Mouse (Mus musculus): ENCODE measurements around the gene Slc17a4. TPM values are rescaled to one million over a fixed set of nuclear protein-coding genes. Genes with fewer than 3 reads are reported as not detected.

Slc17a4 gene
- polyA plus RNA-seq, 1 experiment, result 0.02 TPM

- Histone ChIP-seq H3K36me3 (ENCODE audit: control insufficient read depth, insufficient read depth) (no peaks in the 10 kb centered on the region), H3K4me3 (no peak overlapping the region), H3K4me2 (ENCODE audit: low read depth) (no peak overlapping the region), H3K79me2 (ENCODE audit: control insufficient read depth, insufficient read depth) (no peaks in the 10 kb centered on the region), H3K27me3 (ENCODE audit: control insufficient read depth, insufficient read depth, insufficient read length) (peaks cover 4% of the 10 kb centered on the region), H3ac (ENCODE audit: control insufficient read depth, insufficient read length) (no peak overlapping the region)
- TF ChIP-seq MAX (IDR thresholded peaks at IDR 0.05; ENCODE audit: low read depth) (no peak), CEBPB (IDR thresholded peaks at IDR 0.05; ENCODE audit: insufficient read depth, poor library complexity, severe bottlenecking) (no peak), REST (IDR thresholded peaks at IDR 0.05; ENCODE audit: insufficient read depth, insufficient read length) (no peak), POLR2AphosphoS2 (IDR thresholded peaks at IDR 0.05; ENCODE audit: insufficient read length, low read depth) (no peak), E2F4 (IDR thresholded peaks at IDR 0.05; ENCODE audit: insufficient read depth) (no peak), TCF12 (IDR thresholded peaks at IDR 0.05; ENCODE audit: insufficient read depth, poor library complexity, severe bottlenecking) (no peak), MYOG (IDR thresholded peaks at IDR 0.05; ENCODE audit: control insufficient read depth in 1 of 3, insufficient read depth in 1 of 3, insufficient read length in 2 of 3, low read depth in 2 of 3) (no peak), USF1 (IDR thresholded peaks at IDR 0.05; ENCODE audit: low read depth) (no peak), POLR2A (IDR thresholded peaks at IDR 0.05; ENCODE audit: insufficient read length, low read depth) (no peak), TCF3 (IDR thresholded peaks at IDR 0.05; ENCODE audit: insufficient read length, low read depth) (no peak), SRF (IDR thresholded peaks at IDR 0.05; ENCODE audit: control insufficient read depth, insufficient read length, low read depth) (no peak), MYOD1 (IDR thresholded peaks at IDR 0.05; ENCODE audit: control insufficient read depth in 1 of 3, insufficient read length in 2 of 3, low read depth in 2 of 3) (no peak)
Observed at GRCm38 (mm10) chr13:23928637-23929036, 13.8 kb upstream of the Slc17a4 start.

- TF ChIP-seq REST (IDR thresholded peaks at IDR 0.05; ENCODE audit: insufficient read depth, insufficient read length), result no peak
- no peak for TF ChIP-seq MYOD1 (IDR thresholded peaks at IDR 0.05; ENCODE audit: control insufficient read depth in 1 of 3, insufficient read length in 2 of 3, low read depth in 2 of 3)
- no peak for TF ChIP-seq TCF3 (IDR thresholded peaks at IDR 0.05; ENCODE audit: insufficient read length, low read depth)
- no peak for TF ChIP-seq E2F4 (IDR thresholded peaks at IDR 0.05; ENCODE audit: insufficient read depth)
- TF ChIP-seq MYOG (IDR thresholded peaks at IDR 0.05; ENCODE audit: control insufficient read depth in 1 of 3, insufficient read depth in 1 of 3, insufficient read length in 2 of 3, low read depth in 2 of 3), result no peak
- TF ChIP-seq MAX (IDR thresholded peaks at IDR 0.05; ENCODE audit: low read depth), result no peak
- no peak for TF ChIP-seq USF1 (IDR thresholded peaks at IDR 0.05; ENCODE audit: low read depth)
- no peak for TF ChIP-seq POLR2AphosphoS2 (IDR thresholded peaks at IDR 0.05; ENCODE audit: insufficient read length, low read depth)
- no peak for TF ChIP-seq SRF (IDR thresholded peaks at IDR 0.05; ENCODE audit: control insufficient read depth, insufficient read length, low read depth)
- TF ChIP-seq CEBPB (IDR thresholded peaks at IDR 0.05; ENCODE audit: insufficient read depth, poor library complexity, severe bottlenecking), result no peak
- no peak for TF ChIP-seq TCF12 (IDR thresholded peaks at IDR 0.05; ENCODE audit: insufficient read depth, poor library complexity, severe bottlenecking)
- no peak for TF ChIP-seq POLR2A (IDR thresholded peaks at IDR 0.05; ENCODE audit: insufficient read length, low read depth)
- peaks cover 4% of the 10 kb centered on the region for H3K27me3 ChIP-seq (ENCODE audit: control insufficient read depth, insufficient read depth, insufficient read length)
- no peak overlapping the region for H3ac ChIP-seq (ENCODE audit: control insufficient read depth, insufficient read length)
- H3K4me3 ChIP-seq, result no peak overlapping the region
- no peaks in the 10 kb centered on the region for H3K36me3 ChIP-seq (ENCODE audit: control insufficient read depth, insufficient read depth)
- H3K79me2 ChIP-seq (ENCODE audit: control insufficient read depth, insufficient read depth), result no peaks in the 10 kb centered on the region
- H3K4me2 ChIP-seq (ENCODE audit: low read depth), result no peak overlapping the region
Observed at GRCm38 (mm10) chr13:23925792-23926191, 11.0 kb upstream of the Slc17a4 start.

GRCm38 (mm10) chr13:23917674-23918073 is 2.9 kb upstream of the Slc17a4 start:
- H3K27me3 ChIP-seq (ENCODE audit: control insufficient read depth, insufficient read depth, insufficient read length), result no peaks in the 10 kb centered on the region
- no peaks in the 10 kb centered on the region for H3K36me3 ChIP-seq (ENCODE audit: control insufficient read depth, insufficient read depth)
- H3K79me2 ChIP-seq (ENCODE audit: control insufficient read depth, insufficient read depth), result no peaks in the 10 kb centered on the region
- TF ChIP-seq SRF (IDR thresholded peaks at IDR 0.05; ENCODE audit: control insufficient read depth, insufficient read length, low read depth) (no peak), CEBPB (IDR thresholded peaks at IDR 0.05; ENCODE audit: insufficient read depth, poor library complexity, severe bottlenecking) (no peak), POLR2A (IDR thresholded peaks at IDR 0.05; ENCODE audit: insufficient read length, low read depth) (no peak), MAX (IDR thresholded peaks at IDR 0.05; ENCODE audit: low read depth) (no peak), USF1 (IDR thresholded peaks at IDR 0.05; ENCODE audit: low read depth) (no peak), MYOG (IDR thresholded peaks at IDR 0.05; ENCODE audit: control insufficient read depth in 1 of 3, insufficient read depth in 1 of 3, insufficient read length in 2 of 3, low read depth in 2 of 3) (no peak), TCF12 (IDR thresholded peaks at IDR 0.05; ENCODE audit: insufficient read depth, poor library complexity, severe bottlenecking) (no peak), POLR2AphosphoS2 (IDR thresholded peaks at IDR 0.05; ENCODE audit: insufficient read length, low read depth) (no peak), MYOD1 (IDR thresholded peaks at IDR 0.05; ENCODE audit: control insufficient read depth in 1 of 3, insufficient read length in 2 of 3, low read depth in 2 of 3) (no peak), REST (IDR thresholded peaks at IDR 0.05; ENCODE audit: insufficient read depth, insufficient read length) (no peak), E2F4 (IDR thresholded peaks at IDR 0.05; ENCODE audit: insufficient read depth) (no peak)
- no peak overlapping the region for H3K4me3 ChIP-seq
- no peak overlapping the region for H3ac ChIP-seq (ENCODE audit: control insufficient read depth, insufficient read length)
- no peak overlapping the region for H3K4me2 ChIP-seq (ENCODE audit: low read depth)

- Histone ChIP-seq H3K79me2 (ENCODE audit: control insufficient read depth, insufficient read depth) (no peaks in the 10 kb centered on the region), H3K4me3 (no peak overlapping the region), H3K27me3 (ENCODE audit: control insufficient read depth, insufficient read depth, insufficient read length) (no peaks in the 10 kb centered on the region), H3K36me3 (ENCODE audit: control insufficient read depth, insufficient read depth) (no peaks in the 10 kb centered on the region), H3K4me2 (ENCODE audit: low read depth) (peak overlapping the region; percentile 32), H3ac (ENCODE audit: control insufficient read depth, insufficient read length) (no peak overlapping the region)
- no peak for TF ChIP-seq MAX (IDR thresholded peaks at IDR 0.05; ENCODE audit: low read depth)
- TF ChIP-seq TCF3 (IDR thresholded peaks at IDR 0.05; ENCODE audit: insufficient read length, low read depth), result peak; percentile 68
- peak; percentile 67 for TF ChIP-seq TCF12 (IDR thresholded peaks at IDR 0.05; ENCODE audit: insufficient read depth, poor library complexity, severe bottlenecking)
- peak in 2 of 3 experiments; percentile 40 to 81 for TF ChIP-seq MYOG (IDR thresholded peaks at IDR 0.05; ENCODE audit: control insufficient read depth in 1 of 3, insufficient read depth in 1 of 3, insufficient read length in 2 of 3, low read depth in 2 of 3)
- peak; percentile 82 to 88 (median 84) for TF ChIP-seq MYOD1 (IDR thresholded peaks at IDR 0.05; ENCODE audit: control insufficient read depth in 1 of 3, insufficient read length in 2 of 3, low read depth in 2 of 3)
Observed at GRCm38 (mm10) chr13:23916132-23916531, 1.3 kb upstream of the Slc17a4 start.
